Mouse (Mus musculus) cerebellum, adult 9-10 months (tissue): ENCODE measurements at regions not wholly inside any gene's neighbourhood (a gene's known extent, or its start where the extent isn't known, plus 50 kb on each side); places are given as distances from the start of the nearest gene placed in this dataset.

Experiments used
- DNase-seq: peaks from one replicate; pipeline ENCODE4 v3.0.0; 2022

DNA sequence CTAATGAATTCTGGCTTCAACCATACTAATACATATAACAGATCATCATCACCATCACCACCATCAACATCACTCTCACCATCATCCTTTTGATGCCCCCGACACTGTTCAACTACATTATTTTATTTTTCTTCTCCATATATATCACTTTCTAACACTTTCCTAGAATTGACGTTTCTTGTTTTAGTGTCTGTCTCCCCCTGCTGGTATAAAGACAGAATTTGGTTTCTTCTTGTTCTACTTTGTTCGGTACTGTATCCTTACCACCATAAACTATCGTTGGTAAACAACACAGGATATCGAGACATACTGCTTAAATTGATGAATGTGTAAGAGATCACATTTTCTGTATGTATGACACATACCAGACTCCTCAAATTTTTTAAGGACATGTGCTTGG, 92.5 kb upstream of the Tab3 start:
- DNase-seq, result peak; percentile 4

DNA sequence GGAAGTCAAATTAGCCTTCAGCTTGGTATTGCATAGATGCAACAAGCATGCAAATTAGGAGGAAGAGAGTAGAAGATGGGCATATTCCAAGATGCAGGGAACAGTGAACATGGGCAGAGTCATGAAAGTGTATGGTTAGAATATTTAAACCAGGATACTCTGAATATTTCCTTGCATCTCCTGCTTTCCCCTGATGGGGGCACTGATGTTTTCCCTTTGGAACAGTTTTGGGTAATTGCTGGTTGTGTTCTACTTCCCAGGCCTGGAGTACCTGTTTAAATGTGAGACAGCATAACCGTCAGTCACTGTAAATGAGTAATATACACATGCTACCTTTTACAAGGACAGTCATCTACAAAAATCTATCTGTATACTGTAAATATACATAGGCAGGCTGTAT, 76.9 kb upstream of the Tab3 start:
- peak; percentile 5 for DNase-seq
